Mouse (Mus musculus) small intestine, adult 2 months (tissue): ENCODE measurements around the gene Eef2k. TPM values are rescaled to one million over a fixed set of nuclear protein-coding genes. Genes with fewer than 3 reads are reported as not detected.

Experiments used
- H3K27ac ChIP-seq: fragments of 200-500 bp; 2 replicates; pipeline ENCODE4 v1.5.1; 2012; ENCODE audit warnings: low read depth, low read length, control low read depth, inconsistent platforms; ENCODE audit not compliant: insufficient read depth
- H3K27me3 ChIP-seq: fragments of 200-500 bp; 2 replicates; pipeline ENCODE4 v1.6.1; 2012; ENCODE audit warnings: mild to moderate bottlenecking, moderate library complexity, low read length, inconsistent platforms; ENCODE audit not compliant: control insufficient read depth, insufficient read depth
- H3K36me3 ChIP-seq: fragments of 200-500 bp; 2 replicates; pipeline ENCODE4 v1.6.1; 2012; ENCODE audit warnings: mild to moderate bottlenecking, low read length, control low read depth, inconsistent platforms; ENCODE audit not compliant: control insufficient read depth, insufficient read depth
- H3K4me1 ChIP-seq: fragments of 200-500 bp; 2 replicates; pipeline ENCODE4 v1.6.1; 2012; ENCODE audit warnings: low read length, inconsistent platforms, mixed read lengths; ENCODE audit not compliant: control insufficient read depth, insufficient read depth, insufficient read length
- H3K4me3 ChIP-seq: fragments of 200-500 bp; 2 replicates; pipeline ENCODE4 v1.5.1; 2012; ENCODE audit warnings: low read depth, mild to moderate bottlenecking, control low read depth, inconsistent platforms, low read length, moderate library complexity
- CTCF ChIP-seq: fragments of 200-500 bp; IDR thresholded peaks from 2 replicates; pipeline ENCODE4 v1.5.1; 2012; ENCODE audit warnings: low read depth, mild to moderate bottlenecking, control low read depth, inconsistent platforms, low read length, moderate library complexity, mixed read lengths; ENCODE audit not compliant: insufficient replicate concordance, insufficient read length; ENCODE audit errors: extremely low read depth
- POLR2A ChIP-seq: fragments of 200-500 bp; IDR thresholded peaks from 2 replicates; pipeline ENCODE4 v1.6.1; 2012; ENCODE audit warnings: low read depth, mild to moderate bottlenecking, control low read depth, inconsistent platforms, low read length, moderate library complexity
- WGBS: fragments of 180-500 bp; shearing (Covaris S2); methylation state at CpG from one replicate; pipeline ENCODE4 v1.1.7; 2018; 5-methylcytosine and 5-hydroxymethylcytosine counted together
- polyA plus RNA-seq: library from polyadenylated mRNA; depleted of rRNA; stranded (reverse); fragments of >200 nt; gene quantifications from 2 replicates; pipeline ENCODE4 v1.2.3, GENCODE M21; 2012

The Eef2k gene
- polyA plus RNA-seq, 1 experiment, result 22.8 TPM

DNA sequence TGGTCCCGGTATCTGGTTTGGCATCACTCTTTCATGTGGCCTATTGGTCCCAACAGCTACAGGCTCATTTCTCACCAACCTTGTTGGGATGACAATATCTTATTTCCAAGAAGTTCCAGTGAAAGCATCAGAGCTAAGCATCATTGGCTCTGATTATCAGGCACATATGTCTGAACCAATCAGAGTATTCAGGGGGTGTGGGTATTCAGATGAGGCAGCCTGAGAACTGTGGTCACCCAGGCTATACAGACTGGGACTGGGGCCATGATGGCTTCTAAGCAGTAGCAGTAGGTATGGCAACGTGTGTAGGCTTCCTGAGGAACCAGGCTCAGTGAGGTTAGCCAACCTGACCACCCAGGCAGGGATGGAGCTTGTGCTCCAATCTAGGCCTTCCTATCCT lies 38.8 kb downstream of the Eef2k start:
- TF ChIP-seq POLR2A, result no peak
- no peak for TF ChIP-seq CTCF
- WGBS, result 85% methylated on average over 2 of the region's 2 CpGs

DNA sequence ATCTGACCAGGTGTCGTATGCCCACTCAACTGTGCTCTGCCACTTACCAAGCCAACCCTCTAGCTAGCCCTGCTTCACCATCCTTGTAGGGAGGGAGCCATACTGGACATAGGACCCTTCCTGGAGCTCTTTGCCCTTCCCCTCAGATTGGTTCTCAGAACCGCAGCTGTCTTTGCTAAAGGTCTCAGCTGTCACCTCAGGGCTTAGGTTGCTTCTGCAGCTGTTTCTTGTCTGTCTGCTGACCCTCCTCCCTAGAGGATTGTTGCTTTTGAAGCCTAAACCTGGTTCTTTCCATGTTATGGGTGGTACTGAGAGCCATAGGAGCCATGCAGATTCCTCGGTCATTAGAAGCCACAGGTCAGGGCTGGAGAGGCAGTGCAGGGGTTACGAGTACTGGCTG lies 40.0 kb downstream of the Eef2k start:
- no peak for TF ChIP-seq POLR2A
- no peak for TF ChIP-seq CTCF
- H3K27me3 ChIP-seq, result no peaks in the 10 kb centered on the region
- H3K36me3 ChIP-seq, result peaks cover 23% of the 10 kb centered on the region
- H3K4me3 ChIP-seq, result no peak overlapping the region
- peaks cover 9% of the 10 kb centered on the region; the same call in 1 of the 2 replicates for H3K4me1 ChIP-seq
- WGBS, result 90% methylated on average over 4 of the region's 4 CpGs
- no peak overlapping the region for H3K27ac ChIP-seq

More for the DNA sequence above, 38.8 kb downstream of the Eef2k start:
- Histone ChIP-seq H3K4me3 (no peak overlapping the region), H3K27me3 (no peaks in the 10 kb centered on the region), H3K36me3 (peaks cover 19% of the 10 kb centered on the region), H3K4me1 (peaks cover 9% of the 10 kb centered on the region; the same call in 1 of the 2 replicates), H3K27ac (no peak overlapping the region)

DNA sequence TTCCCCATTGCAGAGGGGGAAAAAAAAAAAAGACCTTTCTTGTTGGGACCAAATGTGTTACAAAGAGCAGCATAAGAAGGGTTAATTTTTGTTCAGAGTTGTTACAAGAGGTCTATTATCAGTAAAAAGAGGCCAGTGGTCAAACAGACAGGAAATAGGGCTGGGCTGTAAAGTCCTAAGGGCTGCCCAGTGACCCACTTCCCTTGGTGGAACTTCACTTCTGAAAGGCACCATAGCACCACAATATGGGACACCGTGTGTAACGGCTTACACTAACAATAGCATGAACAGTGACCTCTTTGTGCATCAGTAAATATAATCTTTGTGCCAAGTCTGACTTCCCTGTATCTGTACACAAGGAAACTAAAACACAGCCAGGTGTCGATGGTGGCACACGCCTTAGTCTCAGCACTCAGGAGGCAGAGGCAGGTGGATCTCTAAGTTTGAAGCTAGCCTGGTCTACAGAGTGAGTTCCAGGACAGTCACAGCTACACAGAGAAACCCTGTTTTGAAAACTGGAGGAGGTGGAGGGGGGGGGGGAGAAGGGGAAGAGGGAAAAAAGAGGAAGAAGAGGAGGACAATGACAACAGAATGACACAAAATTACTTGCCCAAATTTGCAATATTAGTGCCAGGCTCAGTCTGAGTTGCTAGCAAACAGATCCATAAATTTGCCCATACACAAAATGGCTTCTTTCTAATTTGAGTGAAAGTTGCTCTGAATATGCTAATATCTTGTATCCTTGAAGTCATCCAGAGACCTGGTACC lies 41.1 kb downstream of the Eef2k start:
- H3K27me3 ChIP-seq, result no peaks in the 10 kb centered on the region
- H3K4me3 ChIP-seq, result no peak overlapping the region
- H3K36me3 ChIP-seq, result peaks cover 25% of the 10 kb centered on the region
- peaks cover 9% of the 10 kb centered on the region; the same call in 1 of the 2 replicates for H3K4me1 ChIP-seq
- WGBS, result 52% methylated on average over 4 of the region's 4 CpGs
- no peak overlapping the region for H3K27ac ChIP-seq
- no peak for TF ChIP-seq CTCF
- no peak for TF ChIP-seq POLR2A

DNA sequence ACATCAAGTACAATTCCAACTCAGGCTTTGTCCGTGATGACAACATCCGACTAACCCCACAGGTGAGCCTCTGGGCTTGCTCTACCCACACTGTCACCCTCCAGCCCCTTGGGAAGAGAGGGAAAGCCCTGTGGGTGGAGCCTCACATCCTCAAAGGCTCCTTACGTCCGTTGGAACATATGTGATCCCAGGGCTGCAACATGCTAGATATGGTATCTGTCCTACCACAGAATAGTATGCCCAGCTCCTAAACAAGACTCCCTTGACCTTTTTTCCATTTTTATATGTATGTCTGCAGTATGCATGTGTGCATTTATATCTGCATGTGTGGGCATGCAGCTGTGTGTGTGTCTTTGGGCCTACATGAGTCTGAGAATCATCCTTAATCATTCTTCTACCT lies 42.1 kb downstream of the Eef2k start:
- Histone ChIP-seq H3K4me3 (no peak overlapping the region), H3K27ac (no peak overlapping the region), H3K27me3 (no peaks in the 10 kb centered on the region), H3K36me3 (peaks cover 32% of the 10 kb centered on the region), H3K4me1 (peaks cover 8% of the 10 kb centered on the region; the same call in 1 of the 2 replicates)
- TF ChIP-seq CTCF, result no peak
- 93% methylated on average over 4 of the region's 4 CpGs for WGBS

DNA sequence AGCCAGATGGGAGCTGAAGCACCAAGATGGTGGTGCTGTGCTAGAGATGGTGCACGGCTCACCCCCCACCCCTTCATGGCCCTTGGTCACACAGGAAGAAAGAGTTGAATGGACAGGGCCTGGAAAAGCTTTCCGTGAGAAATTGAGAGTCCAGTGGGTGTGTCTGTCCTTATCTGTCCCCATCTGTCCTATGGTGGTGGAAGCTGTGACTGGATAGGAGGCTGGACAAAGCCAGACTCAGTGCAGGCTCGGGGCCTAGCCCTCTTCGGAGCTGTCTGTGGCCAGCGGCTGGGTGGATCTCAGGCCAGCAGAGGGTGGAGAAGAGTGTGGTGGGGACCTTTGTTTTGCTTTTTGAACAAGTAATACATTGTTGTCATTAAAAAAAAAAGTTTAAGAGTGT lies 50.5 kb downstream of the Eef2k start:
- TF ChIP-seq POLR2A, result no peak
- TF ChIP-seq CTCF, result no peak
- H3K36me3 ChIP-seq, result peaks cover 51% of the 10 kb centered on the region
- H3K27ac ChIP-seq, result no peak overlapping the region
- H3K4me3 ChIP-seq, result no peak overlapping the region
- H3K4me1 ChIP-seq, result no peaks in the 10 kb centered on the region
- 78% methylated on average over 5 of the region's 5 CpGs for WGBS
- no peaks in the 10 kb centered on the region for H3K27me3 ChIP-seq

DNA sequence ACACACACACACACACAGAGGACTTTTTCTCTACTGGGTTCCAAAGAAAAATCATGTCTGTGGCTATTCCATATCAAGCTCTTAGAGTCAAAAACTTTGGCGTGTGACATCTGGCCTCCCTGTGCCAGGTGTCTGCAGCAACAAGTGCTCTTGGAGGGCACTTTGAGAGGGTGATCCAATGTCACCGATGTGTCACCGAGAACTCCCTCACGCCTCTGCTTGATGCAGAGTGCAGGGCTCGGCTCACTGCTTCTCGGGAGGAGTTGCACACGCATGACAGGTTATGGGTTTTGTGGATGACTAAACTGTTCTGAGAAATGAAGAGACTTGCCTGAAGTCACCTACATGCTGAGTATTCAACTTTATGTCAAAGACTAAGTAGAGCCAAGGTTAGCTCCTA lies 54.4 kb downstream of the Eef2k start:
- 94% methylated on average over 7 of the region's 7 CpGs for WGBS
- TF ChIP-seq POLR2A (no peak), CTCF (no peak)
- H3K36me3 ChIP-seq, result peaks cover 38% of the 10 kb centered on the region

DNA sequence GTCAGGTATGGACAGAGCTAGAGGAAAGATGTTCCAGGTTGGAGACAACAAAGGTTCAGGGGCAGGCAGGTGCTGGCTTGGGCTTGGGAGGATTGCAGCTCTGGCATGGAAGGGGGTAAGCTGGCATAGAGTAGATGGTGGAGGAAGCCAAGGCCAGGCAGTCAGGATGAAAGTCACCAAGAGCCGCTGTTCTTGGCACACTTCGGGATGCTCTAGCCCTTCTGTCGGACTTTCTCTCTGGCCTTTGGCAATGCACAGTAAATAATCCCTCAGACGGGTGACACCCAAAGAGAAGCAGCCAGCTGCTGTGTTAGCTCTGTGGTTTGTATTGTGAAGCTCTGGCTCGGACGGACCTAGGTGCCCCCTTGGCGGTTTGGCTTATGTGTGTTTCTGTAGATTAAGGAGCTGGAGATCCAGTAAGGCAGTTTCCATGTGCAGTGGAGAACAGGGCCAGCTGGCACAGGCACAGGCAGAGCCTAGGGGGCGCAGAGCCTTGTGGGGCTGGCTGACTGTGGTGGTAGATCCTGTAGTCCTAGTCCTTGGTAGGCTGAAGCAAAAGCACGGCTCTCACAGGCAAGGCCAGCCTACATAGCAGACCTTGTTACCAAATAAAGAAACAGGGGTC lies 55.2 kb downstream of the Eef2k start:
- Histone ChIP-seq H3K4me3 (no peak overlapping the region), H3K27me3 (no peaks in the 10 kb centered on the region), H3K27ac (no peak overlapping the region), H3K4me1 (no peaks in the 10 kb centered on the region), H3K36me3 (peaks cover 34% of the 10 kb centered on the region)
- 88% methylated on average over 9 of the region's 9 CpGs for WGBS
- TF ChIP-seq CTCF, result no peak
- TF ChIP-seq POLR2A, result no peak

More for the DNA sequence above, 54.4 kb downstream of the Eef2k start:
- H3K4me3 ChIP-seq, result no peak overlapping the region
- no peak overlapping the region for H3K27ac ChIP-seq
- H3K4me1 ChIP-seq, result no peaks in the 10 kb centered on the region
- H3K27me3 ChIP-seq, result no peaks in the 10 kb centered on the region

DNA sequence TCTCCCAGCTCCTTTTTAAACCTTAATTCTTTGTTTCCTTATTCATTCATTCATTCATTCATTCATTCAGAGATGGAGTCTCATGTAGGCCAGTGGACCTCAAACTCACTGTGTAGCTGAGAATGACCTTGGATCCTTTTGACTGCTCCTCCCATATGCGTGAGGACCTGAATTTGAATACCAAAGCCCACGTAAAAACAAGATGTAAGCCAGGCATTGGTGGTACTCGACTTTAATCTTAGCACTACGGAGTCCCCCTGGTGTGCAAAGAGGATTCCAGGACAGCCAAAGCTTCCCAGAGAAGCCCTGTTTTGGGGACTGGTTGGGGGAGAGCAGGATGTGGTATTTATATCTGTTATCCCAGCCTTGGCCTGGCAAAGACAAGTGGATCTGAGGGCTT lies 57.6 kb downstream of the Eef2k start:
- TF ChIP-seq POLR2A, result no peak
- no peak for TF ChIP-seq CTCF
- Histone ChIP-seq H3K4me1 (no peaks in the 10 kb centered on the region), H3K4me3 (no peak overlapping the region), H3K27ac (no peak overlapping the region), H3K27me3 (no peaks in the 10 kb centered on the region), H3K36me3 (peaks cover 32% of the 10 kb centered on the region)
- WGBS, result 81% methylated on average over 4 of the region's 4 CpGs
